Mouse (Mus musculus) urinary bladder, adult 2 months (tissue): ENCODE results near the gene Mecom. TPM values are rescaled to one million over a fixed set of nuclear protein-coding genes. Genes with fewer than 3 reads are reported as not detected.
"Not testable (repeated sequence)": the region's sequence is repeated elsewhere in the genome, so short reads cannot be mapped to it uniquely, and the experiment has no call there.

Source experiments
- DNase-seq: peaks from one replicate; pipeline ENCODE4 v3.0.0; 2022; ENCODE audit warnings: low spot score
- polyA plus RNA-seq: library from polyadenylated mRNA; depleted of rRNA; stranded (reverse); fragments of >200 nt; gene quantifications from 2 replicates; pipeline ENCODE4 v1.2.3, GENCODE M21; 2012; rRNA removed

Gene Mecom
- 48.8 and 53.3 TPM in 2 replicates for polyA plus RNA-seq

DNA sequence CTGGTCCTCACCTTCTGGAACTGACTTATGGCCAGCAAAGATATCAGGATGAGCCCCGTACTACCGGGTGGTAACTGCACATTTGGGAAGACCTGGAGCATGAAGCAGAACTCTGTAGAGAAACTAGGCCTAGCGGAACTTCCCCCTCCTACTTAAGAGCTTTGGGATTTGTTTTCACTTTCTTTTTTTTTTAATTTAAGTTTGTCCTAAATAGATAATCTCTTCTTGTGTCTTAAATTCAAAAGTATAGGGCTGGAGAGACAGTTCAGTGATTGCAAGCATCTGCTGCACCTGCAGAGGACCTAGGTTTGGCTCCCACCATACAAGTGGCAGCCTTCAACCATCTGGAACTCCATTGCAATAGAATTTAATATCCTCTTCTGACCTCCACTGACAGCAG is at the start of gene Mecom:
Mecom (minus strand) TSS at position 101 of the 400 bp plus-strand sequence.
- no peak for DNase-seq

DNA sequence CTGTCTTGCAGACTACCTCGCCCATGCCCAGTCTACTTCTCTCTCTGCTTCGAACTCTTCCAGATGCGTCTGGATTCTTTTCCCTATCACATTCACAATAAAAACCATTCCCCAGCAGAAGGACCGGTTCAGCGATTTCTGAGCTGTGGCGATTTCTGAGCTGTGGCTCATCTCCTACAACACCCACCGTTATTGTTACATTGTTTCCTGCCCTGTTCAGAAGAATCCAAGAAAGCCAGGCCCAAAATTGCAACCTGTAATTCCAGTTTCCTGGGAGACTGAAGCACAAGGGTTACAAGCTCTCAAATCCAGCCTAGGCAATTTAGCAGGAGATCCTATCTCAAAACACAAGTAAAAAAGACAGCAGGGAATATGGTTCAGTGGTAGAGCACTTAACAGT is 49.5 kb upstream of the Mecom start:
- DNase-seq = no peak

DNA sequence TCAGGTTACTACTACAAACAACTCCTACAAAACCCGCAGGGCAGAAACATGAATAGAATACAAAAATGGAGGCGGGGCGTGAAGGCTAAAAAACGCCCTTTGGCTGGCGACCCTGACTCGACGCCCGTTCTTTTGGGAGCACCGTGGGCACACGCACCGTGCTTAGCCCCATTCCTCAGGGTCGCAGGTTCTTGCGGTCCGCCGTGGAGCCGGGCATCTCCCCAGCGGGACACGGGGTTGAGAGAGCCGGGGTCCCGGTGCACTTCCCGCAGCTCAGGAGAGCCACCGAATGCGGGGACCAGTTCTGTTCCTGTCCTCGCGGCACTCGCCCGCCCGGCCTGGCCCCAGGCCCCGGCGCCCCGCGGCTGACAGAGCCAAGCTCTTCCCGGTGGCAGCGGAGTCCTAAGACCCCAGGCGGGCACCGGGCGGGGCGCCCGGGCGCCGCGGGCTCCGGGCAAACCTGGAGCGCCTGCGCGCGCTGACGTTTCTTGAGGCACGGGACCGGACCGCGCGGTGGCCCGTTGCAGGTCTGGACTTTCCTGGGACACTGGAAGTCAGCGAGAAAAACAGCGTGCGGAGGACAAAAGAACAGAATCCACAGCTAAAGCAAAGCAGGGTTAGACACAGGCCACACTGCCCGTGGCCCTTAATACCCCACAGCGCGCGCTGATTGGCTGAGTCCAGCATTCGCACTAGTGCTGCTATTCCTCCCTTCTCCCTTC is 47.5 kb upstream of the Mecom start:
- peak; percentile 34 for DNase-seq

DNA sequence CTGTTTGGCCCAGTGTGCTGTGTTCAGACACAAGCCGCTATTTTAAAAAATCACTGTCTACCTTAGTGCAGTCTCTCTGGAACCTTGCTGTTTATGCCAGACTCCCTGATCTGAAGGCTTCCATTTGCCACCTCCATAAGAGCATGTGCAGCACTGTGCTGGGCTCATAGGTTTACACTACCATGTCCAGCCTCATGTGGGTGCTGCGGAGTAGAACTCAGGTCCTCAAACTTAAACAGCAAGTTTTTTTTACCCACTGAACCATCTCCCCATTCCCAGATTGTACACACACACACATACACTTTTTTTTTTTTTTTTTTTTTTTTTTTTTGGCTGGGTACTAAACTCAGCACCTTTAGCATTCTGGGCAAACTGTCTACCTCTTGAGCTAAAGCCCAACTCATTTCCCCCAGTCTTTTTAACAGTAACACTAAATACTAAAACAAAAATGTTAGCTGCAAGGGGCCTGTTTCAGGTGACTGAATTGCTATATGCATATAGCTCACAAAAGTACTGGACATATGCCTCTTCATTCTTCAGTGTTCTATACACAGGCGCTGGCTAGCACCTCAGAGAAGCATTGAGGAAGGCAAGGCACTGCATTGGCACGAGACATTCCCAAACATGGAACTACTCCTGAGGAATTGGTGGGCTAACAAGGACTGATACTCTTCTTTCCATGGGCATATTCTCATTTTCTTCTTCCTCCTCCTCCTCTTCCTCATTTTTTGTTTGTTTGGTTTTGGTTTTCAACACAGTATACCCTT is 46.1 kb upstream of the Mecom start:
- DNase-seq = no peak

DNA sequence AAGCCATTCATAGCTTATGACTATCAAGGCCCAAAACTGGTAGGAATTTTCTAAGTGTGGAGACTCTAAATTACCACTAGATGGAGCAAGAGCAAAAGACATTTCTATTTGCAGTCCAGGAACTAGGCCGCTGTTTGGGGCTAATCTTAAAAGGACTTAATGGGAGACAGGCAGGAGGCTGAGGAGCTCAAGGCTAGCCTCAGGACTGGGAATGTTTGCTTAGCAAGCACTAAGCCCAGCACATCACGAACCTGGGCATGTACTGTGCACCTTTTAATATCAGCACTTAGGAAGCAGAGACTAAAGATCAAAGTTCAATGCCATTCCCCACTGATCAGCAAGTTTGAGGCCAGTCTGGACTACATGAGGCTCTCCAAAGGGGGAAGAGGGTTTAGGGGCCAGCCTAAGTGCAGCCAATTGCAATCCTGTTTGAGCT is 44.6 kb upstream of the Mecom start:
- no peak for DNase-seq

DNA sequence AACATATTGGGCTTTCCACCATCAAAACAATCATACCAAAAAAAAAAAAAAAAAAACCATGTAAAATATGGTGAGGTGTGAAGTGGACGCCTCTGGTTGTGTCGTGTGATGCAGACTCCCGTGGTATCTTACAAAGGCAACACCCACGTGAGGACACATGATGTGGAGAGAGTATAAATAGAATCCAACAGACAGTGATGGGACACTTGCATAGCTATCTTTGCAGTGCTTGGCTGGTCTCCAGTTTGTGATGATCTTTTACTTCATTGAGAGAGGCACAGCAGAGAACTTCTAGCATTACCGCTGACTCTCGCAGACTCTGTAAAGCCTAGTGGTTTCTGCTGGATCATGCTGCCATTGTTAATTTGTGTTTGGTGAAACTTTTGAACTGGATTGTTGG is 41.1 kb upstream of the Mecom start:
- DNase-seq = no peak

DNA sequence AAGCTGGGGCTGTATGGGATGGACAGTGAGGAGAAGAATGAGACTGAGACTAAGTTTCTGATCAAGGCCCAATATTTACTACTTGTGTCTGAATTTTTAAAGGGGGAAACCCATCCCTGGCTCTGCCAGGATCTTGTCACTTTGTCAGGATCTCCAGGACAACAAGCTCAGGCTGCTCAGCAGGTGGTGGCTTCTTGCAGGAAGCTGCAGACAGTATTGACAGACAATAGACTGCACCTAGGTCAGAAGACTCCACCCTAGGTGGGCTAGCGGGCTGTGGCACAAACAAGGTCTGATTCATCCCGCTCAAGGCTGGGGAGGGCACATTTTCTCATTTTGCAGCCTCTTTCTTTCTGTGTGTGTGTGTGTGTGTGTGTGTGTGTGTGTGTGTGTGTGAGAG is 25.7 kb upstream of the Mecom start:
- DNase-seq = no peak

DNA sequence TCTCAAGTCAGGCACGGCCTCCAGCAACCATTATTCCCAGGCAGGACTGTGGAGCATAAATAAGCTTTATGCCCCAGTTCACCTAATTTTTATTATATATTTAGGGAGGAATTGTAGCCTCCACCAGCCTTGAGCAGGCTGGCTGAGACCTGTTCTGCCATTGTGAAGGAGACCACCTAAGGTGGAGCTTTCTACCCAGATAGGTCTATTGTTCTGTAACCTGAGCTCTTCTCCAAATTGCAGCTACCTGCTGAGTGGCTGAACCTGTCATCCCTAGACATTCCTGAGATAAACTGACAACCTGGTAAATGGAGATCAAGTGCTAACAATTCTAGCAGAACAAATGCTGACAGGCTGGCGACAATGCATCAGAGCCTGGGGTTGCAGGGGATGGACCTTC is 18.5 kb upstream of the Mecom start:
- not testable (repeated sequence) for DNase-seq

DNA sequence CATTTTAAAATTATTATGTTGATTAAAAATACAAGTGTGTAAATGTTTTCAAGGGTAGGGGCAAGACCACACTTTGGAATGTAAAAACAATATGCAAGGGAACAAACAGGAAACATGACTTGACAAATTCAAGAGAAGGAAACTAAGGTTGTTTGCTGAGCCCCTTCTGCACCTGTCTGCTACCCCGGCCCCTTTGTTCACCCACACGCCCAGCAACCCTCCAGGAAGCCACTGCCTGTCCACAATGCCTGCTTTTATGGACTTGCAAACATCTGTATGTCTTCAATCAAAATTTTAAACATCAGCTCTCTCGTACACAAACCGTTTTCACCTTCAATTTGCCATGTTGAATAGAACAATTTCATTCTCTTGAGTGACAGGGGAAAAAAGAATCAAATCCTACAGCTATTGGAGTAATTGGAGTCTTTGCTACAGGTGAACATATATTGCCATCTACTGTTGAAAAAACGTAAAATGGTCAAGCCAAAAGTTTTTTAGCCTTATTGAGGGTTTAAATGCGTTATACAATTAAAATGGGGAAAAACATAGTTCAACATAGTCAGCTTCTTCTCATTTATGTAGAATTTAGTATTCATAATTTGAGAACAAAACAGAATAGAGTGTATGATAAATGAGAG is 13.0 kb upstream of the Mecom start:
- no peak for DNase-seq

DNA sequence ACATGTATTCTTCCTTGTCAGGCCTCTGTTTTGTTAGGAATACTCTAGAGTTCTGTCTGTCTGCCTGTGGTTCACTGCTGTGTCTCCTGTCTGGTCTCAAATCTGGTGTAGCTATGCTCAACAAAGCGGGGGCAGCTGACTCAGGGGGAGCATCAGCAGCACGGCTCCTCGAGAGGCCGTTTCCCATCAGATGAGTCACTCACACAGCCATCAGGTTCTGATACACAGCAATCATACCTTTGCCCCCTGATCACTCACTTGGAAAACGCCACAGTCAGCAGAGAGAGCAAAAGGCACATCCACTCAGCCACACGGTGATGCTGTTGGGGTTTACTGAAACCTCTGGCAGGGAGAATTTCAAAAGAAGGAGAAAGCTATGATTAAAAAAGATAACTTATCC is 5.9 kb upstream of the Mecom start:
- no peak for DNase-seq

DNA sequence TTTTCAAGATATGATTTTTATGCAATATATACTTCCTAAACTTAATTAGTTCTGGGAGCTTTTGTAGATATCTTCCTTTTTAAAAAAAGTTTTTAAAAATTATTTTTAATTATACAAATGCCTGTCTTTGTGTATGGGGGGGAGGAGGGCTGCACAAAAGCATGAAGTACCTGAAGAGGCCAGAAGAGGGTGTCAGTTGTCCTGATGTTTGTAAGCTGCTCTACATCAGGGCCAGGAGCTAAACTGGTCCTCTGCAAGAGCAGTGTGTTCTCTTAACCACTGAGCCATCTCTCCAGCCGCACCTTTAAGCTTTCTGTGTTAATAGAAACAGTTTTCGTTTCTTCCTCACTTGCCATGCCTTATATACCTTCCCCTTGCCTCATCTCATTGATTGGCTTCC is 2.4 kb upstream of the Mecom start:
- DNase-seq = no peak

DNA sequence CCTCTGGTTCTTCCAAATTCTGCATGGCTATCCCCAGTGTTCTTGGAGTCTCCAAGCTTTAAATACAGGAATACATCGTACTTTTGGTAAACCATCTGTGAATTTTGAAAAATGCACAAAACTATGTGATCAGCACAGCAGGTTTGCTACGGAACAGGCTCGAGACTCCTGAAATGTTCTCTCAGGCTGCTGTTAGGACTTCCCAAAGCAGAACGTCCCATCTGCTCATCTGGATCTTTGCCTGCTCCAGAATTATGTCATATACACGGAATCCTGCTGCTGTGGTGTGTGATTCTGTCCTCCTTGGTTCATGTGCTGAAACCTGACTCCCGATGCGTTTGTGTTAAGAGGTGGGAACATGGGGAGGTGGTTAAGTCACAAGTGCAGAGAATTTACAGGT is 1.1 kb upstream of the Mecom start:
- no peak for DNase-seq

DNA sequence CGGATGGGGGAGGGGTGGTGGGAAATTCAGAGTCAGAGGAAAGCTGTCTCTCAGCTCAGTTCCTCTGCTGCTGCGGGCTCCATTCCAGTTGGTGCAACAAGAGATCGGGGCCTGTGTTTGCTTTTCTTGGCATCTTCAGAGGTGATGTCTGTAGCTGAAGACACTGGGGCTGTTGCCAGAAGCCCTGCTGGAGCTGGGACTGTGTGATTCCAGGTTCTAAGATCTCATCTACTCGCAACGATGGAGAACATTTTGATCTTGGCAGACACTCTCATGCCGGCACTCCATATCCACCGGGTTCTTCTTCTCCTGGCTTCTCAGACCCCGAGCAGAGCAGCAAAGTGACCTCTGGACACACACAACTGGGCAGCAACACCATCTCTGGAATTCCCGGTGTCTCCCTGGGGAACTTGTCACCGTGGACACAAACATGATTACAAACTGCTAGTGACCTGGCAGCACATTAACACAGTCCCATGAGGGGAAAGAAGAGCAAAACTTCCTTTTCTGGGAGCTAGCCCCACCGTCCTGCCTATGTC is 908 bp downstream of the Mecom start:
- no peak for DNase-seq

DNA sequence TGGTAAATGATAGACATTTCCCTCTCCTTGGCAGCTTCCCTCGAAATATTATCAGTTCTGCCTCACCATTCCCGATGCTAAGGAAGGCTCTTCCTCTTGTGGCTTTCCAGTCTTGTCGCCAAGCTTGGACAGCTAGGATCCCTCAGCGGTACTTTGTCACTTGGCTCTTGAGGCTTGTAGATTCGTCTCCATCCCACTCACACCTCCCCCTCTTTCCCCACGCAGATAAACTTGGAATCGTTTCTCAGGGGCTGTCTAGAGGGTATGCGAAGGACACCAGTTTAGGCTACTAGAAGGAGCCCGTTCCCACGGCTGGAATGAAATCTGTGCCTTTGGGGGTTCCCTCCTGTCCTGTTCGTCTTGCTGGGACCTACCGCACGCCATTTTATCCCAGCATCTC is 1.4 kb downstream of the Mecom start:
- DNase-seq = no peak

DNA sequence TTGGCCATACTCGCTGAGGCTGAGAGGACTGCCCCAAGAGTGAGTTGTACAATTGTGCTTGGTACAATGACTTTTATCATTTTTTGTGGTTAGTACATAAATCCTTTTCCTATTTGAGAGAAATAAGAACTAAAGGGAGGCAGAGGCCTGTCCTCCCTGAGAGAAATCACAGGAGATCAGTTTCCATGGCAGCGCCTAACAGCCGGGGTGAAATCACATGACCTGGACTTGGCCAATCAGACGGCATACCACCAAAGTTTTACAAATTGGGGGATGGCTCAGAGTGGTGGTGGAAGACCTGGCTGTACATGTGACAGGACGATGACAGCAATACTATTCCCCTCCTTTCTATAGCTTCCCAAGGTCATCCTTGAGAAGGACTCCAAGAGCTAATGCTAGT is 2.6 kb downstream of the Mecom start:
- no peak for DNase-seq

DNA sequence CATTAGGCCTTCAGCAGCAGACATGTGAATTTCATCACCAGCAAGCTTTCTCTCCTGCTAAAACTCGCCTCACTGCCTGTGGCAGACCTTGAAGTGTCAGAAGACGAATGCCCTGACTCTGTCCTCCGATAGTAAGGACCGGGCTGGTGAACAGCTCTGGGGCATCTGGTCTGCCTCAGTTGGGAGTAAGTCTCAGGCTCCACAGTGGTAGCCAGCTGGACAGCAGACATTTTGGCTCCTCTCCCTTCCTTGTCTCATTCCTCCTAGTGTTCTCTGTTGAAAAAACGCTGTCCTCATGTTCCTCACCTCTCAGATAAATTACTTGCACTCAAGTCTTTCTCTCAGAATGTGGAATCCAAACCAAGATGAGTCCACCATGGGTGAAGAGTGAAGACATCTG is 3.5 kb downstream of the Mecom start:
- no peak for DNase-seq

DNA sequence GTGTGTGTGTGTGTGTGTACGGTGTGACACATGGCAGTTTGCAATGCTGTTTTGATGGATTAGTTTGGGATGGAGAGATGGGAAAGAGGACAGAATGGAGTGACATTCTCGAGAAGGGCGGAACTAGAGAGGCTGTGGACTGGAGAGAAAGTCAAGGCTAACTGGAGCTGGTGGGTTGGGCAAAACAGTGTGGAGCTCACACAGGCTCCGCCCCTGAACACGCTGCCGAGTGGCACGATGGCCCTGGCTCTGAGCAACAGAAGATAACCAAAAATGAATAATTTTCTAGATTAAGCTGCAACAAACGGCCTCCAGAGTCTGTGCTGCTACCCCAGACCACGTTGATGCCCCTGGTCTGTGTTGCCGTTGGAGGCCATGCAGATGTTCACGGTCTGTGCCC is 12.0 kb downstream of the Mecom start:
- DNase-seq = no peak

DNA sequence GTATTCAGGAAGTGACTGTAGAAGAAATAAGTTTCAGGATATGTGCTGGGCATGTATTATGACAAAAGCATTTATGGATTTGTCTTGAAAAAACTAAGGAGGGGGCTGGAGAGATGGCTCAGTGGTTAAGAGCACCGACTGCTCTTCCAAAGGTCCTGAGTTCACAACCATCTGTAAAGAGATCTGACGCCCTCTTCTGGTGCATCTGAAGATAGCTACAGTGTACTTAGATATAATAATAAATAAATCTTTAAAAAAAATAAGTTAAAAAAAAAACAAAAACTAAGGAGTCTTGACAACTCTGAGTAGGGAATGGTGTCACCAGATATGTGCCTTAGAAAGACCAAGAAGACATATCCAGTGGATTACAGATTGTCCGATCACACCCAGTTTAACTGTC is 27.1 kb downstream of the Mecom start:
- DNase-seq = not testable (repeated sequence)

DNA sequence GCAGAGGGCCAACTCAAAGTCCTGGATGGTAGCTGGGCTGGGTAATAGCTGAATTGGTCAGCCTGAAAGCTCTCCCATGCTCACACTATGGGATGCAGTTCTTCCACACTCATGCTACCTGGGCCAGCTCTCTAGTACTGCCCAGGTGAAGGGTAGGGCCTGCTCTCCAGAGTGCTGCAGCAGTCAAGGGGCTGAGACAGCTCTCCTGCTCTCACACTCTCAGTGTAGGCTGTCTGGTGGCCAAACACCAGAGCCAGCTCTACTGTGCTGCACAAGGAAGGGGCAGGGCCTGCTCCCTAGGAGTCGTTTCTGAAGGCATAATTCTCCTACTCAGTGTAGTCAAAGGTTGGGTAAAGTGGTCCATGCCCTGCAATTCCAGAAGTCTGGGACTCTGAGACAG is 28.4 kb downstream of the Mecom start:
- no peak for DNase-seq

DNA sequence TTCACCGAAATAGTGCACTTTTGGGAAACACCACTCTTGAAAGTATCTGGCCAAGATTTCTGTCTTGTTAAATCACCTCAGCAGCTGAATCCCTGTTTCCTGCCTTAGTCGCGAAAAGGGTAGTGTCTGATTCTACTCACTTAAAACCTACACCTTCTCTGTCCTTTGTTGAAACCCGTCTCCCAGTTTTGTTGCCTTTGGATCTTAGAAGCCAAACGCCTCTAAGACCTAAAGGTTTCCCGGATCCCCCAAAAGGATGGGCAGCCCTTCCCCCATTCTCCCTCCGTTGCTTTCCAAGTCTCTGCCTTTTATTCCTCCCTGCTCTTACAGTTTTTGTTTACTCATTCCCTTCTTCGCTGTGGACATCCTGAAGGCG is 32.0 kb downstream of the Mecom start:
- no peak for DNase-seq

DNA sequence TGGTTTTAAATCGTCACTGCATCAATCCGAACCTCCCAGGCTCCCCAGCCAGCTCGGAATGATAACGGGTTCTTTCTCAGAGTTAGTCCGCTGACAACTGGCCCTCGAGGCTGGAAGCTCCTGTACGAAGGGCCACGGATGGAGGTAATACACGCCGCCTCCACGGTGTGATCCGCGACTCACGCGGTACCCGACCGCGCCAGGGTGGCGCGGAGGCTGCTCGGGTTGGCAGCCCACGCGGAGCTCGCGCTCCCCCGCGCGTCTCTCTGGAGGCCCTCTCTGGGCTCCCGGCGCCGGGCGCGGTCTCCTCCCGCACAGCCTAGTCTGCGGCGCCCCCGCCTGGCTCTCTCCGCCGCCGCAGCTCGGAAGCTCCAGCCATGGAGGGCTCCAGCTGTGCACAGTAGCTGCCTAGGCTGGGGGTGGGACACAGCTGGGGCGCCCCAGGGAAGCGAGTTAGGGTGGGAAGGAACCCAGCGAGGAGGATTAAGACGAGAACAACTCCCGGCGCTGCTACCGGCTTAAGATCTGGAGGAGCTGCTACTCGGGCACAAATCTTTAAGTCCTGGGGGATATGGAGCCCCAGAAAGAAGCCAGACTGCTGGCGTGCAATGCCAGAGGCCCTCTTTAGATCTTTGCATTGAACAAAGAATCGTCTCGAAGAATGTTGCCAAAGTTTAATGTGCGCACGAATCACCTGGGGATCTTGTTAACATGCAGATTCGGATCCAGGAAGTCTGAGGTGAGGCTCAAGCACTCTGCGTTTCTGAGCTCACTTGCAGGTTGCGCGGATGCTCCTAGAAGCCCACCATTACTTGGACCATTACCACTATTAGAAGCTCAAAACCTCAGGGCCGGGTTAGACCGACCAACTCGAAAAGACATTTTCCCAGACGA is 32.7 kb downstream of the Mecom start:
- DNase-seq = peak; percentile 72
